Mouse (Mus musculus) adrenal gland, postnatal 36 days (tissue): ENCODE data around the gene Mrtfb. TPM values are rescaled to one million over a fixed set of nuclear protein-coding genes. Genes with fewer than 3 reads are reported as not detected.

Experiments
- DNase-seq, 2 experiments: peaks; one replicate each; pipeline ENCODE4 v3.0.0; 2021; ENCODE audit warnings: mixed read lengths in 1 of 2
- total RNA-seq, 2 experiments: library from RNA; stranded (reverse); gene quantifications; 2 replicates each; pipeline ENCODE4 v1.2.3; 2021

Gene Mrtfb
- total RNA-seq, 2 experiments from 2014 or later = 32.7 to 32.9 TPM

DNA sequence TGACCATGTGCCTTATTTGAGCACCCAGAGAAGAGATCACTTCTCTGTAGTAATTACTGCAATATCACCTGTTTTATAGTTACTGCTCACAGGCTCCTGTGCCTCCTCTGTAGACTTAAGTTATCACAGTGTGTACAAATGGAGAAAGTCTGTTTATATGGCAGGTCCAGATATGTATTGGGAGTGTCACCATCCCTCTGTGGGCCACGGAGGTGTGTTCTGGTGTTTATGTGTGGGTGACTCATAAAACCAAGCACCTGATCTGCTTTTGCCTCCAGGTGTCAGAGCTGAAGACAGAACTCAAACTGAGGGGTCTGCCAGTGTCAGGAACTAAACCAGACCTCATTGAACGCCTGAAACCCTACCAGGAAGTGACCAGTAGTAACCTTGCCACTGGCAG lies 144.1 kb downstream of the Mrtfb start:
- no peak for DNase-seq

DNA sequence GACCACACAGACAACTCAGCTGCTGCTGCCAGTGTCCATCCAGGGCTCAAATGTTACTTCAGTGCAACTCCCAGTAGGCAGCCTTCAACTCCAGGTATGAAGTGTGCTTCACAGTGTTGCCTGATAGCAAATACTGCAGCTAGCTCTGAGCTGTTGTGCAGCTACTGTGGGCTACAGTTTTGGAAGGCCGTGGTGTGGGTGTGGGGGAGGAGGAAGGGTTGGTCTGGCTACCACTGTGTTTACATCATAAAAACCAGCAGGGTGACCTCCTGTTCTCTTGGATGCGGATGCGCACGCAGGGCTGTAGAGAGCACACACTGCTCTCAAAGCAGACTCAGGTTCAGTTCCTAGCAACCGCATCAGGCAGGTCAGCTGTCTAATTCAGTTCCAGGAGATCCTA lies 145.3 kb downstream of the Mrtfb start:
- no peak for DNase-seq

DNA sequence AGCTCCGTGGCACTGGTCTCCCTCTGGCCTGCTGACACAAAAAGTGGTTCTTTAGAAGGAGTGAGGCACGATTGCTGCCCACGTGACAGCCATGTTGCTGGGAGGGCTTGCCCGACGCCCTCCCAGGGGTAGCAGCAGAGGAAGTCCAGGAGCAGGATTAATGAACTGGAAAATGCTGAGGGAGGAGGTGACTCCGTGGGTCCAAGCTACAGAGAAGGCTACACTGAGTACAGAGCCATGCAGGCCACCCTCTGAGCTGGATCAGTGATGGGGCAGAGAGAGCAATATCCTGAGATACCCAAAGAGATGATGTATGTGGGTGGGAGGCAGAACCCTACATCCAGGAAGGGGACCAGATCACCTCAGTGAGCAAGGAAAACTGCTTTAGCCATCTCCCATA lies 148.4 kb downstream of the Mrtfb start:
- no peak for DNase-seq

DNA sequence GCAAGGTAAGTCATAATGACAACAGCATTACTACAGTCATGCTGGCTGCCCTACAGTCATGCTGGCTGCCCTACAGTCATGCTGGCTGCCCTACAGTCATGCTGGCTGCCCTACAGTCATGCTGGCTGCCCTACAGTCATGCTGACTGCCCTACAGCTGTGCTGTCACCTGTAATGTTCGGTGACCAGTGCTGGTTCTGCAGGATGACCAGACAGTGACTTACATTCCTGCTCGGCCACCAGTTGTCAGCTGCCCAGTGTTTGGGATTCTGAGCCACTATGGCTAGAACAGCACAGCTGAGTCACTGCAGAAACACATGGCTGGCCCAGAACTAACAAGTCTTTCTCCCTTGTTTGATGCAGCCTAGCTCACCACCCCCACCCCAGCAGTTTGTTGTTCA lies 149.1 kb downstream of the Mrtfb start:
- DNase-seq = no peak

DNA sequence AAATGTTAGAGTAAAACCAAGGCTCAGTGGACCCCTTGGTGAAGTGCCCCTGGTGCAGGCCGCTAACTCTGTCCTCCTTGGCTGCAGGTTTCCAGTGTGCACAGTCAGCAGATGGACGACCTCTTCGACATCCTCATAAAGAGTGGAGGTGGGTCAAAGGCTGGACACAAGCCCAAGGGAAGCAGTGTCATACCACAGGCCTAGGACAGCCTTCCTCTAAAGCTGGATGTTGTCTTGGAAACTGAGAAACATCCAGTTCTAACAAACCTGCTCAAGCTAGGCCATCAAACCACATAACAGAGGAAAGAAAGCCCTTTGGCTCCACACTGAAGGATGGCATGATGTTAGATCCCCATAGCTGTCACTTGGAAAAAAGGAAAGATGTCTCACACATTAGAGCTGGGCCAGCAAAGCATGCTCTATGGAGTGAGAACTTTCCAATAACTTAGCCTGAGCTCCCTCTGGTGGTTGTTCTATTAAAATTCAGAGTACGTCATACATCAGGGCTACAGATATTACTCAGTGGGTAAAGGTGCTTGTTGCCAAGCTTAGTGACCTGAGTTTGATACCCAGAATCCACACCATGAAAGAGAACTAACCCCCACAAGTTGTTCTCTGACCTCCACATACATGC lies 153.4 kb downstream of the Mrtfb start:
- peak; percentile 12 to 66 for DNase-seq

DNA sequence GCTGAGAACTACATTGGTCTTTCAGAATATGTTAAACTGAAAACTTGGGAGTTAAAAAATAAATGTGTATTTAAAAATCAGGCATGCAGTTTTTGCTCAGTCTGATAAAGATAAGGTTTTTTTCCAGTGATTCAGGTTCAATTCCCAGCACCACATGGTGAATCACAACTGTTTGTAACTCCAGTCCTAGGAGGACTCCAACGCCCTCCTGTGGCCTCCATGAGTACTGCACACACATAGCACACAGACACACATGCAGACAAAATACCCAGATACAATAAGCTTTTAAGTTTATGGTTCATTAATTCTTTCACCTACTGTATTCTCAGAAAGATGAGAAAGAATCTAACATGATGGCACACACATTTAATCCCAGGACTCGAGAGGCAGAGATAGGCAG lies 154.5 kb downstream of the Mrtfb start:
- no peak for DNase-seq

DNA sequence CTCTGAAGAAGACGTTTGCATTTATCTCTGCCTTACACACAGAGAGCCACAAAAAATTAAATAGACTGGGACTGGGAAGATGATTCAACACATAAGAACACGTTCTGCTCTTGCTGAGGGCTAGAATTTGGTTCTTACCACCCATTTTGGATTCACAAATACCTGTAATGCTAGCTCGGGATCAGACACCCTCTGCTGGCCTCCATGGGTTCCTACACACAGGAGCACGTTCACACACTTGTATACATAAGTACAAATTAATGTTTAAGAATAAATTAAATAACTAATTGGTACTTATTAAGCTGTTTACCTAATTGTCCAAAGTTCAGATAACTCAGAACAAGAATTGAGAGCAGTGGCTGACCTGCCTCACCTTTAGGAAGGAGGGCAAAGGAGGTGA lies 155.2 kb downstream of the Mrtfb start:
- no peak for DNase-seq

DNA sequence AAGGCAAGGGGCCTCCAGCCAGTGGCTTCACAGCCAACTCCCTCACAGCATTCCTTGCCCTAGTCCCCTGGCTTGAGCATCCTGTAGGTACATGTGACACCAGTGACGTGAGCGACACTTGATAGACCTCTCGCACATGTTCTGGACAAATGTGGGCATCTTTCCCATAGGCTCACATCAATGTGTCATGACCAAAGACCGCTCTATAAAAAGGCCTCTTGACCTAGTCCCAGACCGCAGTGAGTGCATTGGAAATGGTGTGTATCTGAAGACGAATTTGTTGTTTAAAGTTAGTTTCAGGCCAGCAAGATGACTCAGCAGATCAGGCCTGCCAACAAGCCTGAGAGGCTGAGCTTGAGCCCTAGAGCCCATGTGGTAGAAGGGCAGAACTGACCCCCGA lies 158.3 kb downstream of the Mrtfb start:
- DNase-seq = peak; percentile 22 to 30

DNA sequence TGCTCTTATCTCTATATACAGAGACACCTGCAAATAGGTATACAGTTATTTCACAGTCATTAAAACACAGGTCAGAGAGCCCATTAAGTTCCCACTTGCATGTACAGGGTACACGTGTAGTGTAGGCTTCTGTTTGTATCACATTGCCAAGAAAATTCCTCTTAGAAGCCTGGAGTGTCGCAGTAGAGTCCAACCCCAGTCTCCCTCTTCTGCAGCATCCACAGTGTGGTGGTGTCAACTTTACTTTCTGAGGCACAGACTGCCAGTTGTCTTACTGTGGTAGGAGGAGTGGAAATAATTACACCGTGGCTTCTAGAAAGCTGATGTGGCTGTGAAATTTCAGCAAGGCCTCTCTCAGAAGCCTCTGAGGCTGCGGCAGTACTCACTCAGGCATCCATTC lies 158.7 kb downstream of the Mrtfb start:
- no peak for DNase-seq

DNA sequence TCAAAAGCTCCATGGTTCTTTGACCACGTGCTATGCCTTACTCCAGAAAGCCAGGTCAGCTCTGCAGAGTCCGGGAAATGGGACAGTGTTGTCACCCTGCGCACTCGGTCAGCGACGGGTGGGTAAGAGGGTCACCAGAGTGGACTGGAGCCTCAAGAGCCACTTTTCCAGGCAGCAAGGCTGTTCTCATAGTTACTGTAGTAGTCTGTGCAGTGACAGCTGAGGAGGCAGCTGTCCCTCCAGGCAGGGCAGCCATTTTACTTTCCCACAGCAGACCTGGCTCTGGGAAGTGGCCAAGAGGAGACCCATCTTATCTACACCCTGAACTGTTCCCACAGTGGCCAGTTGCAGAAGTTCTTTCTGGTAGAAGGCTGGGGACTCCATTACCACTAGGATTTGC lies 159.2 kb downstream of the Mrtfb start:
- no peak for DNase-seq

DNA sequence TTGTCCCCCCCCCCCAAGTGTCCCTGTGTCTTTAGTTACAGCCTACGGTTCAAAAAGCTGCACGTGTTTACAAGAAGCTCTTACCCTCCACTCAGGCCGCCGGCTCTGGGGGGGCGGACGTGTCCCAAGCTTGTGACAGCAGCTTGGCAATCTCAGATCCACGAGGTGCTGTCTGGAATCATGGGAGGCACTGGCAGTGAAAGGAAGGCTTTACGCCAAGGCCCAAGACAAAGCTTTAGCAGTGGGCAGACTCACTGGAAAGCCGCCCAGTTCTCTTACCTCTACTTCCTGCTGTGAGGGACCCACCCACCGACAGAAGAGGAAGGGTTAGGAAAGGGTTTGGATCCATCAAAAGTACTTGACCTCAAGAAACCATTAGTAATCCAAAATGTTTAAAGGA lies 160.2 kb downstream of the Mrtfb start:
- peak in 1 of 2 experiments; percentile 4 for DNase-seq

DNA sequence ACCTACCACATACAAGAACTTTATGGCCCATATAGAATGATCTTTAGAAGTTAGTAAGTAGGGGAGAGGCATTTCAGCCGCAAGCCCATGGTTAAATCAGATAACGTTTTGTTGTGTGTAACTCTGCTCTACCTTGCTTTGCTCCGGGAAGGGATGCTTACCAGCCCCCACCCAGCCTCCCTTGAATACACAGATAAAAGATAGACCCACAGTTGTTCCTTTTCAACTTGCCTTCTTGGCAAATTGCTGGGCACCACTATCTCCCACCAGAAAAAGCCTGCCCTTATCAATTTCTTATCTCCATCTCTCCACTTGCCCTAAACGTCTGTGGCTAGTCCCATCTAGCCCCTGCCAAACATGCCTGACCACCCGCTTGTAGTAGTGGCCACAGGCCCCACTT lies 161.6 kb downstream of the Mrtfb start:
- no peak for DNase-seq

DNA sequence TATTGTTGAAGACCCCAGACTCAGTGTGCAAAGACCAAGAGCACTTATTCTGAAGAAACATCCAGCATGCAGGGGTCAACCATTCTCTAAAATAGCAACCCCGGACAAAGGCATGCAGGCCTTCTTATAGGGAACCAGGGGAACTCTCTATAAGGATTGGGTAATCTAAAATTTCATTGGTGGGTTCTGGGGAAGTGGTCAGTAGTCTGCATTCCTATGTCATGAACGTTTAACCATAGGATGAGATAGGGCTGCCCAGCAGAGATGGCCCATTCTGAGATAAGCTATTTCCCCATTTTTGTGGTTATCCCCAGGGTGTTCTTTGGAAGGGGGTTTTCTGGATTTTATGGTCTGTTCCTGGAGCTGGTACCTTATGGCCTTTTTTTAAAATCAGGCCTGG lies 163.5 kb downstream of the Mrtfb start:
- no peak for DNase-seq

DNA sequence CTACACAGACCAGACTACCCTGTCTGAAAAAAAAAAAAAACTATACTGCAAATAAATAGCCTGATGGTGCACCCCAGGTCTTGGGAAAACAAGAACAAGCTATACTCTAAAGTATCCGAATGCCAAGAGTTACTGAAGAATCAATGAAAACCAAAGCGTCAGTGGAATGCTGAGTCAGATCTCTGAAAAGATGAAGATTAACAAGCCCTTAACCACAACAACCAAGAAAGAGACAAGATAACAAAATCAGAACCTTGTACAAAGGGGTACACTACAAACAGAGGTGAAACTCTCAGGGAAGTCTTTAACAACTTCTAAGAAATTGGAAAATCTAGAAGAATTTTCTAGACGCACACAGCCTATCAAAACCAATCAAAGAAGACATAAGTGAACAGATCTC lies 166.2 kb downstream of the Mrtfb start:
- DNase-seq = no peak

DNA sequence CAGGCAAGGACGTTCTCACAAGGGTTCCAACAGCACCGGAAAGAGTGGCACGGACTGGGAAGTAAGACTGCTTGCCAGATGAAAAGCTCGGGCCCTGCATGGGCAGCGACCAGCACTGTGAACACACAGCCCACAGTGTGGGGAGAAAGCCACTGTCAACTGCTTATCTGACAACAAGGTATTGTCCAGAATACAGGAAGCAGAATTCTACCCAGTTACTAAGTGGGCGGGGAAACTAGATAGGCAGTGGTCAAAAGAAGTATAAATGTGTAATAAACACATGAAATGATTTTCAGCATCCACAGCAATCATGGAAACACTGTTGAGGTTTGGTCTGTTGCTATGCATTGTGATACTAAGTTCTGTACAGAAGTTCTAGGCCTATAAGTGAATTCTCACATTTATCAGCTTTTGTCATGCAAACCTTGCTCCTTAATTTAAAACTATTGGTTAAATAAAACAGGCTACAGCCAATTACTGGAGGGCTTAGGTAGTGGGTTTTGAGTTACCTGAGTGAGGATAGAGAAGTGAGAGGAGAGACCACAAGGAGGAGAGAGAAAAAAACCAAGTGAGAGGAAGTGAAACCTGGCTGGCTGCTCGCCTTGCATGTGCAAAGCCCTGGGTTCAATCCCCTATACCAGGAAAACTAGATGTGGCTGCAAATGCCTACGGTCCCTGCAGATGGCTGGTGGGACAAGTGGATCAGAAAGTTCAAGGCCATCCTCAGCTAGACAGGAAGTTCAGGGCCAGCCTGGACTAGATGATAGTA lies 167.5 kb downstream of the Mrtfb start:
- no peak for DNase-seq

DNA sequence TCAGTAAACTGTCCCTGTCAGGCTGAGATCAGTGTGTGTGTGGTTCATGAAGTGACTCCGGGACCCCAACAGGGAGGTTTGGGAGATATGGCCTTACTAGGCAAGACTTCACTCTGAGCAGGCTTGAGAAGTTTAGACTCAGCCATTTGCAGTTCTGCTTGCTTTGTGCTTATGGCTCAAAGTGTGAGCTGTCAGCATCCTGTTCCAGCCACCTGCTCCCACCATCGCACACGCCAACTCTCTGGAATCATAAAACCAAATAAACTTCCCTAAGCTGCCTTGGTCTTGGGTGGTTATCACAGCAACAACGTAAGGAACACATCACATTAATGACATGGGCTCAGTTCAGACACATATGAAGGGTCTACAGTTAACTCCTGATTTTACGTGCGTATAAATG lies 169.5 kb downstream of the Mrtfb start:
- DNase-seq = no peak

DNA sequence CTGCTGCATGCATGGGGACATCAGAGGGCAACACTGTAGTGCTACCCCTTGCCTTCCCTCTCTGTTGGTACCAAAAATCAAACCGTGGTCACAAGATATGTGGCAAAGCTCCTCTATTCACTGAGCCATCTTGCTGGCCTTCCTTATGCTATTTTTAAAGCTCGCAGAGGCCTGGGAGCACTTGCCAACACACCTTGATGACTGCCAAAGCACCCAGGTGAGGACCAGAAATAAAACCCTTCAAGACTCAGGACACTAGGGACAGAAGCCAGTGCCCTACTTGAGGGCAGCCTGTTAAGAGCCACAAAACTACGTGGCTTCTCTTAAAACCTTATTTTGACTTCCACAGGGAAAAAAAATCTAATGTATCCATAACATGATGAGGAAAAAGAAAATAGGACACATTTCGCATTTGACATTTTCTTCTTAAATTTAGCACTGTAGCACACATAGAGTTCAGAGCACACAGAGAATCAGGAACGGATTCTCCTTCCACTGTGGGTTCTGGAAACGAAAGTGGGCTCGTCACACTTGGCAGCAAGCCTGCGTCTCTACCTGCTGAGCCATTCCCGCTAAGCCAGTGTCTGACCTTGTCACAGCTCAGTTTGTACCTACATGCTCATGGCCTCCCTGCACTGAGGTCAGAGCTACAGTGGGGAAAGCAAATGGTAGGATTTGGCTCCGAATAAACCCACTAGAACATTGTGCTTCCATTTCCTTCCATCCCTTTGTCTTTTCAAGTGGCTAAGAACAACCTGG lies 170.7 kb downstream of the Mrtfb start:
- DNase-seq = no peak

DNA sequence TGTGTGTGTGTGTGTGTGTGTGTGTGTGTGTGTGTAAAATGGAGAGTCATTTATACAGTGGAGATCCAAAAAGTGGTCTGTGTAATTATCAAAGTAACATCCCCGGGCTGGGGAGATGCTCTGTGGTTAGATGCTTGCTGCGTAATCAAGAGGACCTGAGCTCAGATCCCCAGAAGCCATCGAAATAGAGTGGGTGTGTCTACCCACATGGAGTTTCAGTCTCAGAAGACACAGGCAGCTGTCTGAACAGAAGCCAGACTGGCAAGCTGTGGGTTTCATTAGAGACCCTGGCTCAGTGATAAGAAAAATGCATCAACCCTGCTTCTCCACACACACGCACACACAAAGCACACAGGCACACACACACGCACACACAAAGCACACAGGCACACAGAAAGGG lies 171.8 kb downstream of the Mrtfb start:
- DNase-seq = no peak

DNA sequence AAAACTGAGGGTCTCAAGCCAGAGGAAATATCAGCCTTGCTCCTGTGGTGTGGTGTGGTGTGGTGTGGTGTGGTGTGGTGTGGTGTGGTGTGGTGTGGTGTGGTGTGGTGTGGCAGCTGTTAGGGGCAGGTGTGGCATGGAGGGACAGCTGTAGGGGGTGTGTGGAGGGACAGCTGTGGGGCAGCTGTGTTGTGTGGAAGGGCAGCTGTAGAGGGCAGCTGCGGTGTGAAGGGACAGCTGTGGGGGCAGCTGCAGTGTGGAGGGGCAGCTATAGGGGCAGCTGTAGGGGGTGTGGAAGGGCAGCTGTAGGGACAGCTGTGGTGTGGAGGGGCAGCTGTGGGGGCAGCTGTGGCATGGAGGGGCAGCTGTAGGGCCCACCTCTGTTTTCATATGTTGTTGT lies 172.5 kb downstream of the Mrtfb start:
- DNase-seq = no peak

DNA sequence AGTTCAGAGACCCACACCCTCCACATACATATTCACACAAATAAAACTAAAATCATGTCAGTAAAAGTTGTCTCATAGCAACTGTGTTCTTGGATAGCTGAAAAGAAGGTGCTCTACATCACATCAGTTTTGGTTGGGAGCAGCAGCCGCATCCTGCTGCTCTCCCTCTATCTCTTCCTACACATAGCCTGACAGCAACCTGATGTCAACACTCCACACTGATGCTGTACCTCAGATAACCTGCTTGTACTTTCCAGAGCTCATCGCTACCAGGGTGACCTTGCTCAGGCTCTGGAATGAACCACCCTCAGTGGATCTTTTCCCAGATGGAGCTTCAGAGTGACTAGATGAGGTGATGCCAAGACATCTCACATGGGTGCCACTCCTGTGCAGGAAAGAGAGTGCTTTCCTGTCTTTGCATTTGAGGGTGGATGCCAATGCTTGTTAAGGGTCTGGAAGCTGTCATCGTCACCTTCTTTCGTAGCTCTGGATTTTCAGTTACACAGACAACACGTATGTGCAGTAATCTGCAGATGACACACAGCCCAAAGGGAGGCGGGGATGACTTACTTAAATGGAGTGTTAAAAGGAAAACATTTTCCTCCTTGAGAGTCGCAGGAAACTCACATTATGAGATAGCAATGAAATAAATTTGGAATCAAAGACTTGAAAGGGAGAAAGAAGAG lies 173.8 kb downstream of the Mrtfb start:
- no peak for DNase-seq

DNA sequence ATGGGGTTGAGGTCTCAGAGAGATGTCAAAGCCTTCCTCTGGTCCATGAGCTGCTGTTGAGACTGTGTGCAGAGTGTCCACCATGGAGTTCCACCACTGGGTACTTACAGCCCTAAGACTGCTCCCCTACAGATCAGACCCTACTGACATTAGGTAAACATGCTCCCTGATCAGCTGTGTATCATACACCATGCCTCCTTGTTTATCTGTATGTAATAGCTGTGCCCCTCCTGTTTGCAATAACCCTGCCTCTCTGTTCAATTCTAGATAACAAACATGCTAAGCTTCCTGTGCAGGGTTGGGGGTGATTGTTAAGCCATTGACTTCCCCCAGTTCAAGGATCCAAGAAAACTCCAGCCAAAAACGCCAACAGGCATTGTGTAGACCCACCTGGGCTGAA lies 174.7 kb downstream of the Mrtfb start:
- DNase-seq = no peak

DNA sequence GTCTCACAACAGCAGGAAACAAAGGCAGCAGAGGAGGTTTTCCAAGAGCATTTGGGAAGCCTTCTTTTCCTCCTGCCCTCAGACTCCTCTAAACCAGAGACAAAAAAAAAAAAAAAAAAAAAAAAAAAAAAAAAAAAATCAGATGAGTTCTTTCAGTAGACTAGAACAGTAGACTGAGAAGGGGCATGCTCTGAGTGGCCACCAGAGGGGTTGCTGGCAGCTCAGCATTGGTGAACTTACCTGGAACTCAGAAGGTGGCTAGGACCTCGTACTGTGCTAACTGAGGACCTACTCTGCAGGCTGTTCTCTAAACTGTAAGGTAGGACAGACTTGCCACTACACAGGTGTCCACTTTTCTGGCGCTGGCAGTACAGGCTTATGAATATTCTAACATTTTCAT lies 179.3 kb downstream of the Mrtfb start:
- no peak for DNase-seq
